Comparison of ENCODE assay signal across 23 mouse cellular contexts in the genomic region with DNA sequence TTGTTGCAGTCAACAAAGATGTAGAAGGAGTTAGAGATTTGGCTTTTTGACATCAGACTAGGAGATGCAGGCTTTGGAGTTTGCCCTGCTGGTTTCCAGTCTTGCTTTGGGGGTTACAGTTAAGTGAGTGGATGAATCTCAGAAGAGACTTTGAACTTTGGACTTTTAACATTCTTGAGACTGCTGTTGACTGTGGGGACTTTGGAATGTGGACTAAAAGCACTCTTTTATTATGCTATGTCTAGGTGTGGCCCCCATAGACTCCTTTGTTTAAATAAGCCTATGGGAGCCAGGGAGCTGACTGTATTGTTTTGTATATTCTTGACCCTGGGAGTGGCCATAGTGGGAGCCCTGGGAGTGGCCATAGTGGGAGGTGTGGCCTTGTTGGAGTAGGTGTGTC. TPM values are rescaled to one million over a fixed set of nuclear protein-coding genes. Genes with fewer than 3 reads are reported as not detected.
DNase-seq lines count a peak whose midpoint lies in the region; ATAC-seq and TF ChIP-seq lines count a peak whose summit lies in the region.
"Had no signal": no experiment of that assay in that cellular context is flagged by ENCODE, and none has a peak within 500 bp of the region (broad histone marks: within the 10 kb centered on the region; RNA-seq: fewer than 3 reads in every experiment).

No protein-coding gene starts in this region.

- peaks cover 9% of the 10 kb centered on the region for H3K4me1 ChIP-seq in kidney, embryonic 15.5 days
- peaks cover 2% of the 10 kb centered on the region for H3K4me1 ChIP-seq in ES-Bruce4 (ENCODE audit: control insufficient read depth, insufficient read depth, low read length)
- H3K4me1 ChIP-seq in intestine, embryonic 15.5 days (replicated peaks), result 0 out of 2 replicates have a peak, but pooled peaks cover 3% of the 10 kb centered on the region
- peaks cover 6% of the 10 kb centered on the region for H3K4me1 ChIP-seq in stomach, embryonic 14.5 days (ENCODE audit: control insufficient read depth, insufficient read depth, low read length)
- H3K4me1 ChIP-seq in hindbrain, embryonic 10.5 days (replicated peaks), result peaks cover 13% of the 10 kb centered on the region

- H3K9me3 ChIP-seq in kidney, embryonic 15.5 days (replicated peaks), result no peaks in the 10 kb centered on the region
- no peaks in the 10 kb centered on the region for H3K9me3 ChIP-seq in ES-Bruce4 (replicated peaks; ENCODE audit: control insufficient read depth, insufficient read depth, low read length, poor library complexity, severe bottlenecking)
- no peaks in the 10 kb centered on the region for H3K9me3 ChIP-seq in intestine, embryonic 15.5 days
- H3K9me3 ChIP-seq in stomach, embryonic 14.5 days (ENCODE audit: control insufficient read depth, low read depth, low read length), result no peaks in the 10 kb centered on the region
- H3K9me3 ChIP-seq in hindbrain, embryonic 10.5 days, result no peaks in the 10 kb centered on the region
- H3K9me3 ChIP-seq: heart, embryonic 13.5 days; hindbrain, embryonic 15.5 days; limb, embryonic 12.5 days; lung, embryonic 15.5 days had no signal

- no peak for TF ChIP-seq POLR2A in ES-Bruce4 (IDR thresholded peaks at IDR 0.05; ENCODE audit: insufficient read depth, low read length)

- H3K27ac ChIP-seq in kidney, embryonic 15.5 days, result no peak overlapping the region
- H3K27ac ChIP-seq in ES-Bruce4 (ENCODE audit: insufficient read depth, low read length), result peak overlapping the region; percentile 100
- H3K27ac ChIP-seq in intestine, embryonic 15.5 days, result no peak overlapping the region
- H3K27ac ChIP-seq in stomach, embryonic 14.5 days (ENCODE audit: low read length), result no peak overlapping the region
- H3K27ac ChIP-seq in hindbrain, embryonic 10.5 days, result no peak overlapping the region
- H3K27ac ChIP-seq: hindbrain, embryonic 15.5 days; limb, embryonic 12.5 days; liver, embryonic 14.5 days; lung, embryonic 15.5 days had no signal

- DNase-seq in kidney, adult 18-20 months, result peak; percentile 24
- no peak for DNase-seq in adrenal gland, adult (ENCODE audit: inconsistent age in 2 of 2, low spot score in 1 of 2)
- DNase-seq in hindbrain, embryonic 10.5 days (ENCODE audit: low spot score), result no peak
- DNase-seq in frontal cortex, adult 2 months (ENCODE audit: extremely low spot score in 1 of 2, low spot score in 1 of 2), result no peak
- DNase-seq: adrenal gland, postnatal 25 days; cerebellum, adult 11-12 months; cerebellum, postnatal 36 days; heart, postnatal 36 days; retina, postnatal 1 day; thymus, adult 18-20 months; thymus, postnatal 4 days had no signal

- no peak for TF ChIP-seq CTCF in ES-Bruce4 (IDR thresholded peaks at IDR 0.05; ENCODE audit: low read depth, low read length)

- H3K27me3 ChIP-seq in kidney, embryonic 15.5 days, result no peaks in the 10 kb centered on the region
- no peaks in the 10 kb centered on the region for H3K27me3 ChIP-seq in ES-Bruce4 (ENCODE audit: control insufficient read depth, insufficient read depth, low read length, poor library complexity, severe bottlenecking)
- H3K27me3 ChIP-seq in intestine, embryonic 15.5 days (replicated peaks), result no peaks in the 10 kb centered on the region
- no peaks in the 10 kb centered on the region for H3K27me3 ChIP-seq in stomach, embryonic 14.5 days (ENCODE audit: control insufficient read depth, insufficient read depth, low read length)
- no peaks in the 10 kb centered on the region for H3K27me3 ChIP-seq in hindbrain, embryonic 10.5 days (ENCODE audit: insufficient read depth, poor library complexity, severe bottlenecking)
- H3K27me3 ChIP-seq: heart, embryonic 13.5 days; hindbrain, embryonic 15.5 days; limb, embryonic 12.5 days; lung, embryonic 15.5 days had no signal

- no peak for ATAC-seq in kidney, embryonic 15.5 days (replicated peaks; ENCODE audit: low FRiP score)
- ATAC-seq in intestine, embryonic 15.5 days, result peak; percentile 44
- peak; percentile 19; the same call in 1 of the 2 replicates for ATAC-seq in stomach, embryonic 14.5 days (ENCODE audit: insufficient number of reproducible peaks, insufficient read depth, low FRiP score, low read depth)
- ATAC-seq: activated CD4-positive, CD25-positive, alpha-beta regulatory T cell, adult 4 months; CD4-positive, CD25-positive, alpha-beta regulatory T cell, adult 4 months had no signal

- 0 out of 2 replicates have a peak, but pooled peaks have one; percentile 44 for TF ChIP-seq EP300 in ES-Bruce4 (IDR thresholded peaks at IDR 0.05; ENCODE audit: insufficient read depth, low read depth, low read length)

- no peak overlapping the region for H3K9ac ChIP-seq in kidney, embryonic 15.5 days
- H3K9ac ChIP-seq in ES-Bruce4 (ENCODE audit: low read depth, poor library complexity, severe bottlenecking), result peak overlapping the region; percentile 92
- H3K9ac ChIP-seq in intestine, embryonic 15.5 days, result no peak overlapping the region
- no peak overlapping the region for H3K9ac ChIP-seq in stomach, embryonic 14.5 days (replicated peaks; ENCODE audit: low read depth, low read length)
- H3K9ac ChIP-seq: heart, embryonic 13.5 days; hindbrain, embryonic 15.5 days; limb, embryonic 12.5 days; liver, embryonic 14.5 days; lung, embryonic 15.5 days had no signal

- H3K4me2 ChIP-seq in kidney, embryonic 15.5 days, result no peak overlapping the region
- H3K4me2 ChIP-seq in intestine, embryonic 15.5 days (replicated peaks), result no peak overlapping the region
- no peak overlapping the region for H3K4me2 ChIP-seq in stomach, embryonic 14.5 days (replicated peaks; ENCODE audit: low read depth, low read length)
- H3K4me2 ChIP-seq: hindbrain, embryonic 15.5 days; limb, embryonic 12.5 days; lung, embryonic 15.5 days had no signal

- H3K4me3 ChIP-seq in kidney, embryonic 15.5 days (replicated peaks), result no peak overlapping the region
- no peak overlapping the region; the same call in 1 of the 2 replicates for H3K4me3 ChIP-seq in ES-Bruce4 (ENCODE audit: low read depth, low read length)
- no peak overlapping the region for H3K4me3 ChIP-seq in intestine, embryonic 15.5 days (replicated peaks)
- H3K4me3 ChIP-seq in stomach, embryonic 14.5 days (ENCODE audit: low read depth, low read length), result no peak overlapping the region
- H3K4me3 ChIP-seq in hindbrain, embryonic 10.5 days, result no peak overlapping the region
- H3K4me3 ChIP-seq: heart, embryonic 13.5 days; hindbrain, embryonic 15.5 days; limb, embryonic 12.5 days; lung, embryonic 15.5 days had no signal

- no peaks in the 10 kb centered on the region for H3K36me3 ChIP-seq in kidney, embryonic 15.5 days
- H3K36me3 ChIP-seq in ES-Bruce4 (ENCODE audit: control insufficient read depth, insufficient read depth, low read length, poor library complexity, severe bottlenecking), result peaks cover 27% of the 10 kb centered on the region
- H3K36me3 ChIP-seq in intestine, embryonic 15.5 days, result no peaks in the 10 kb centered on the region
- no peaks in the 10 kb centered on the region for H3K36me3 ChIP-seq in stomach, embryonic 14.5 days (ENCODE audit: control insufficient read depth, insufficient read depth, low read length)
- H3K36me3 ChIP-seq in hindbrain, embryonic 10.5 days, result peaks cover 6% of the 10 kb centered on the region
- H3K36me3 ChIP-seq: hindbrain, embryonic 15.5 days; limb, embryonic 12.5 days; lung, embryonic 15.5 days had no signal

RNA-seq across cellular contexts. Expression of gene Sap30, which starts 2.2 kb away (rescaled TPM):
- polyA plus RNA-seq in kidney, embryonic 15.5 days (2015; fragmentation: Nextera tagmentation; extraction: Ambion mirVana), result 35.9 and 37.0 TPM in 2 replicates
- polyA plus RNA-seq in ES-Bruce4 (2011; ENCODE audit: insufficient read depth, insufficient read length, low read depth, missing spikeins), result 52.5 and 63.5 TPM in 2 replicates
- 29.2 and 37.7 TPM in 2 replicates for polyA plus RNA-seq in intestine, embryonic 15.5 days (2015; fragmentation: Nextera tagmentation; extraction: Ambion mirVana)
- 43.6 and 44.0 TPM in 2 replicates for polyA plus RNA-seq in stomach, embryonic 14.5 days (2014; fragmentation: Nextera tagmentation; extraction: Ambion mirVana)
- 81.9 and 97.8 TPM in 2 replicates for polyA plus RNA-seq in hindbrain, embryonic 10.5 days (2016; fragmentation: Nextera tagmentation; extraction: Ambion mirVana)
- 10.6 and 11.5 TPM in 2 replicates for polyA plus RNA-seq in frontal cortex, adult 2 months (2012; rRNA removed)

RNA-seq across cellular contexts. Expression of gene Hmgb2, which starts 21.8 kb away (rescaled TPM):
- 478 and 554 TPM in 2 replicates for polyA plus RNA-seq in kidney, embryonic 15.5 days (2015; fragmentation: Nextera tagmentation; extraction: Ambion mirVana)
- polyA plus RNA-seq in ES-Bruce4 (2011; ENCODE audit: insufficient read depth, insufficient read length, low read depth, missing spikeins), result 235 and 249 TPM in 2 replicates
- polyA plus RNA-seq in intestine, embryonic 15.5 days (2015; fragmentation: Nextera tagmentation; extraction: Ambion mirVana), result 281 and 387 TPM in 2 replicates
- polyA plus RNA-seq in stomach, embryonic 14.5 days (2014; fragmentation: Nextera tagmentation; extraction: Ambion mirVana), result 360 and 410 TPM in 2 replicates
- 389 and 567 TPM in 2 replicates for polyA plus RNA-seq in hindbrain, embryonic 10.5 days (2016; fragmentation: Nextera tagmentation; extraction: Ambion mirVana)
- 7.4 and 8.3 TPM in 2 replicates for polyA plus RNA-seq in frontal cortex, adult 2 months (2012; rRNA removed)

RNA-seq across cellular contexts. Expression of gene Scrg1, which starts 34.2 kb away (rescaled TPM):
- 0.39 TPM in 1 of 2 replicates, not detected in the other for polyA plus RNA-seq in kidney, embryonic 15.5 days (2015; fragmentation: Nextera tagmentation; extraction: Ambion mirVana)
- not detected in 2 replicates for polyA plus RNA-seq in ES-Bruce4 (2011; ENCODE audit: insufficient read depth, insufficient read length, low read depth, missing spikeins)
- polyA plus RNA-seq in intestine, embryonic 15.5 days (2015; fragmentation: Nextera tagmentation; extraction: Ambion mirVana), result 0.21 and 0.25 TPM in 2 replicates
- 0.64 and 0.91 TPM in 2 replicates for polyA plus RNA-seq in stomach, embryonic 14.5 days (2014; fragmentation: Nextera tagmentation; extraction: Ambion mirVana)
- polyA plus RNA-seq in hindbrain, embryonic 10.5 days (2016; fragmentation: Nextera tagmentation; extraction: Ambion mirVana), result 0.61 and 0.90 TPM in 2 replicates
- 78.7 and 95.9 TPM in 2 replicates for polyA plus RNA-seq in frontal cortex, adult 2 months (2012; rRNA removed)
- polyA plus RNA-seq: activated CD4-positive, CD25-positive, alpha-beta regulatory T cell, adult 4 months; CD4-positive, CD25-positive, alpha-beta regulatory T cell, adult 4 months; forebrain, embryonic 11.5 days; liver, embryonic 14.5 days had no signal

Comparison
In these comparisons a context has a peak if more than half of its experiments do, and no peak if none do; other contexts are left out.
1. RNA of gene Hmgb2, which starts 21.8 kb away (polyA plus RNA-seq): 478 to 554 TPM in kidney, embryonic 15.5 days, 389 to 567 TPM in hindbrain, embryonic 10.5 days, 281 to 387 TPM in intestine, embryonic 15.5 days, 360 to 410 TPM in stomach, embryonic 14.5 days and 235 to 249 TPM in ES-Bruce4; 7.4 to 8.3 TPM in frontal cortex, adult 2 months; every median in the first group is over 10 times any median in the second.
2. RNA of gene Scrg1, which starts 34.2 kb away (polyA plus RNA-seq): 78.7 to 95.9 TPM in frontal cortex, adult 2 months; 0.64 to 0.91 TPM in stomach, embryonic 14.5 days, 0.61 to 0.90 TPM in hindbrain, embryonic 10.5 days, 0.39 TPM in kidney, embryonic 15.5 days, 0.21 to 0.25 TPM in intestine, embryonic 15.5 days and not detected in ES-Bruce4; every median in the first group is over 10 times any median in the second.